Mouse (Mus musculus) liver, adult 2 months (tissue): ENCODE measurements around the gene Xpo5.

Experiments used
- CTCF ChIP-seq: fragments of 200-500 bp; IDR thresholded peaks from 2 replicates; pipeline ENCODE4 v1.5.1; 2011; ENCODE audit warnings: low read depth, low read length, control low read depth
- POLR2A ChIP-seq: fragments of 200-500 bp; IDR thresholded peaks from 2 replicates; pipeline ENCODE4 v1.6.1; 2011; ENCODE audit warnings: low read length, control low read depth; ENCODE audit not compliant: insufficient read depth; ENCODE audit errors: extremely low read depth

- TF ChIP-seq CTCF (no peak), POLR2A (peak; percentile 97)
Observed at GRCm38 (mm10) chr17:46152847-46153782, 49.5 kb upstream of the Xpo5 start, which contains the start of gene Mad2l1bp.
